Mouse (Mus musculus): ENCODE results near the gene Nhs.

GRCm38 (mm10) chrX:162159637-162160611 lies at the start of gene Nhs:
- TF ChIP-seq CTCF (IDR thresholded peaks at IDR 0.05; ENCODE audit: extremely low read depth, insufficient read depth, low read length) (no peak), POLR2A (IDR thresholded peaks at IDR 0.05; ENCODE audit: extremely low read depth, insufficient read depth, low read length) (no peak)

Measured in cortical plate, adult 2 months (tissue).